Mouse (Mus musculus) ES-Bruce4 (cell line): Measurements from ENCODE around the gene Tmem170. TPM values are rescaled to one million over a fixed set of nuclear protein-coding genes. Genes with fewer than 3 reads are reported as not detected.

Experiments
- H3K27ac ChIP-seq: 2 replicates; pipeline ENCODE4 v1.5.1; 2012; ENCODE audit warnings: low read length, inconsistent platforms; ENCODE audit not compliant: insufficient read depth
- H3K27me3 ChIP-seq: 2 replicates; pipeline ENCODE4 v1.6.1; 2012; ENCODE audit warnings: mild to moderate bottlenecking, low read length, inconsistent platforms; ENCODE audit not compliant: control insufficient read depth, poor library complexity, insufficient read depth, severe bottlenecking
- H3K36me3 ChIP-seq: 2 replicates; pipeline ENCODE4 v1.6.1; 2012; ENCODE audit warnings: inconsistent platforms, mild to moderate bottlenecking, low read length, moderate library complexity; ENCODE audit not compliant: control insufficient read depth, poor library complexity, insufficient read depth, severe bottlenecking
- H3K4me1 ChIP-seq: one replicate; pipeline ENCODE4 v1.8.1; 2011; ENCODE audit warnings: low read length; ENCODE audit not compliant: control insufficient read depth, insufficient read depth
- H3K4me3 ChIP-seq: 2 replicates; pipeline ENCODE4 v1.5.1; 2011; ENCODE audit warnings: low read depth, mild to moderate bottlenecking, low read length
- H3K9ac ChIP-seq: 2 replicates; pipeline ENCODE4 v1.6.1; 2012; ENCODE audit warnings: low read depth, mild to moderate bottlenecking, inconsistent platforms; ENCODE audit not compliant: poor library complexity, severe bottlenecking
- H3K9me3 ChIP-seq: replicated peaks from 2 replicates; pipeline ENCODE4 v1.6.1; 2012; ENCODE audit warnings: mild to moderate bottlenecking, low read length, inconsistent platforms; ENCODE audit not compliant: control insufficient read depth, poor library complexity, insufficient read depth, severe bottlenecking
- CTCF ChIP-seq: IDR thresholded peaks from one replicate; pipeline ENCODE4 v1.8.1; 2011; ENCODE audit warnings: low read depth, low read length
- EP300 ChIP-seq: IDR thresholded peaks from 2 replicates; pipeline ENCODE4 v1.6.1; 2011; ENCODE audit warnings: low read depth, low read length; ENCODE audit not compliant: insufficient read depth
- POLR2A ChIP-seq: IDR thresholded peaks from one replicate; pipeline ENCODE4 v1.8.1; 2011; ENCODE audit warnings: low read length; ENCODE audit not compliant: insufficient read depth
- polyA plus RNA-seq: library from polyadenylated mRNA; stranded (reverse); fragments of >200 nt; gene quantifications from 2 replicates; pipeline ENCODE4 v1.2.4, GENCODE M21; 2011; ENCODE audit warnings: low read depth; ENCODE audit not compliant: missing spikeins, insufficient read depth, insufficient read length

The Tmem170 gene
- polyA plus RNA-seq, 1 experiment = 31.2 TPM

- H3K27me3 ChIP-seq = no peaks in the 10 kb centered on the region
- H3K9me3 ChIP-seq = peaks cover 3% of the 10 kb centered on the region; the same call in 1 of the 2 replicates
- peaks cover 33% of the 10 kb centered on the region for H3K36me3 ChIP-seq
- no peak overlapping the region for H3K4me3 ChIP-seq
- H3K9ac ChIP-seq = no peak overlapping the region
- TF ChIP-seq EP300 = 0 out of 2 replicates have a peak, but pooled peaks have one; percentile 16
- no peak for TF ChIP-seq CTCF
- H3K27ac ChIP-seq = no peak overlapping the region
- no peaks in the 10 kb centered on the region for H3K4me1 ChIP-seq
These were observed 7.9 kb downstream of the Tmem170 start for GRCm38 (mm10) chr8:111868664-111869063.

- TF ChIP-seq EP300 (no peak), POLR2A (no peak), CTCF (no peak)
- Histone ChIP-seq H3K4me3 (no peak overlapping the region), H3K9me3 (peaks cover 3% of the 10 kb centered on the region; the same call in 1 of the 2 replicates), H3K4me1 (no peaks in the 10 kb centered on the region), H3K36me3 (peaks cover 38% of the 10 kb centered on the region), H3K9ac (no peak overlapping the region), H3K27me3 (no peaks in the 10 kb centered on the region), H3K27ac (no peak overlapping the region)
These were observed 10.7 kb downstream of the Tmem170 start for GRCm38 (mm10) chr8:111865857-111866256.

GRCm38 (mm10) chr8:111865130-111865852, 11.3 kb downstream of the Tmem170 start:
- Histone ChIP-seq H3K9me3 (peaks cover 3% of the 10 kb centered on the region; the same call in 1 of the 2 replicates), H3K36me3 (peaks cover 38% of the 10 kb centered on the region), H3K9ac (no peak overlapping the region), H3K4me3 (no peak overlapping the region), H3K27ac (no peak overlapping the region), H3K4me1 (no peaks in the 10 kb centered on the region), H3K27me3 (no peaks in the 10 kb centered on the region)
- TF ChIP-seq EP300 = no peak
- no peak for TF ChIP-seq POLR2A
- TF ChIP-seq CTCF = no peak

GRCm38 (mm10) chr8:111864648-111865047, 11.9 kb downstream of the Tmem170 start:
- no peak overlapping the region for H3K4me3 ChIP-seq
- H3K9me3 ChIP-seq = peaks cover 3% of the 10 kb centered on the region; the same call in 1 of the 2 replicates
- peaks cover 38% of the 10 kb centered on the region for H3K36me3 ChIP-seq
- no peak overlapping the region for H3K9ac ChIP-seq
- no peaks in the 10 kb centered on the region for H3K27me3 ChIP-seq
- TF ChIP-seq POLR2A = no peak
- no peak for TF ChIP-seq CTCF
- TF ChIP-seq EP300 = no peak
- no peaks in the 10 kb centered on the region for H3K4me1 ChIP-seq
- no peak overlapping the region for H3K27ac ChIP-seq

- H3K27ac ChIP-seq = no peak overlapping the region
These were observed 13.3 kb downstream of the Tmem170 start for GRCm38 (mm10) chr8:111863280-111863679.

GRCm38 (mm10) chr8:111855977-111856376, 20.6 kb downstream of the Tmem170 start:
- peak overlapping the region; percentile 74 for H3K27ac ChIP-seq
- TF ChIP-seq POLR2A = peak; percentile 48
- no peak for TF ChIP-seq EP300
- H3K4me1 ChIP-seq = no peaks in the 10 kb centered on the region
- H3K27me3 ChIP-seq = no peaks in the 10 kb centered on the region
- H3K9me3 ChIP-seq = no peaks in the 10 kb centered on the region
- H3K4me3 ChIP-seq = peak overlapping the region; percentile 89
- H3K9ac ChIP-seq = peak overlapping the region; percentile 39
- peaks cover 9% of the 10 kb centered on the region for H3K36me3 ChIP-seq

More at GRCm38 (mm10) chr8:111863280-111863679, 13.3 kb downstream of the Tmem170 start:
- no peaks in the 10 kb centered on the region for H3K27me3 ChIP-seq
- H3K36me3 ChIP-seq = peaks cover 33% of the 10 kb centered on the region
- peaks cover 3% of the 10 kb centered on the region; the same call in 1 of the 2 replicates for H3K9me3 ChIP-seq
- H3K4me3 ChIP-seq = no peak overlapping the region
- H3K4me1 ChIP-seq = no peaks in the 10 kb centered on the region
- no peak for TF ChIP-seq EP300
- no peak for TF ChIP-seq CTCF
- TF ChIP-seq POLR2A = no peak
- H3K9ac ChIP-seq = no peak overlapping the region
